Mouse (Mus musculus) effector memory CD4-positive, alpha-beta T cell, adult 5 months (primary cell): ENCODE results near the gene Zfp202. TPM values are rescaled to one million over a fixed set of nuclear protein-coding genes. Genes with fewer than 3 reads are reported as not detected.

ENCODE experiments used
- polyA plus RNA-seq: library from polyadenylated mRNA; unstranded; fragments of 100-300 nt; shearing (Covaris generic); gene quantifications from one replicate; pipeline ENCODE4 v1.2.1, GENCODE M21; 2017

Zfp202 gene
- polyA plus RNA-seq: 1.6 TPM

DNA sequence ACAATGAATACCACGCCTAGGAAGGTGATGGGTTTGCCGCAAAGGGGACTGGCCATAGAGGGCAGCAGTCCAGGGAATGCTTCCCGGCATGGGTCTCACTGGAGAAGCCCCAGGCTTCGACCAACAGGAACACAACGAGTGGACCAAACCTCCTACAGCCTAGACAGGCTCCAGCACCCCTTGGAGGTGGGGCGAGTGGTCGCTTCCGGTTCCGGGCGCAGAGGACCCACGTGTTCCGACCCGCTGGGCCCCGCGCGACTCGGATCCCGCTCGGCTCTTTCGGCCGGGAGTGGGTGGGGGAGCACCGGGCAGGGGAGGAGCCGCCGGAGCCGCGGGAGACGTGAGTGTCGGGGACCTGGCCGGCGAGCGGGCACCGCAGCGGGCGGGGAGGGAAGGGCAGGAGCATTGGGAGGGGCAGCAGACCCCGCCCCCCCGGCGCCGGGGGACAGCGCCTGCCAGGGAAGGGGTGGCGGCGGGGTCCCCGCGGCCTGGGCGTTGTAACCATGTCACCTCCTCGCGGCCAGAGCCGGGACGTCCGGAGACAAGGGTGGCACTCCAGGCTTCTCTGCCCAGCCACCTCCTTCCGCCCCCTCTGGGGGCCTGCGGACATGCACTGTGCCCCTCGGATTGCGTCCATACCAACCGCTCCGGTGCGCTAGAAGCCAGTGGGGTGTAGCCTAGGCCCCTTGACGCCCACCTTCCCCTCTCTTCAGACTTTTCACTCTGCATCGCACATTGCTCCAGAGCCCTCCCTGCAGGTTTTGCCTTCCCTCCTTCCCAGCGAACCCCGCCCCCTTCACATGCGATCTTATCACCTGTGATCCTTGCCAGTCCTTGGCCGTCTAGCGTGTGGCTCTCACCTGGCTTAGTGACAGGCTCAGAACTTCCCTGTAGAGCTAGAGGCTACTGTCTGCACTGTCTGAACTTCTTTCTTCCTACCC is at the start of gene Zfp202:
Gene Zfp202 (plus strand): TSS at position 219 of the 941 bp plus-strand sequence.

DNA sequence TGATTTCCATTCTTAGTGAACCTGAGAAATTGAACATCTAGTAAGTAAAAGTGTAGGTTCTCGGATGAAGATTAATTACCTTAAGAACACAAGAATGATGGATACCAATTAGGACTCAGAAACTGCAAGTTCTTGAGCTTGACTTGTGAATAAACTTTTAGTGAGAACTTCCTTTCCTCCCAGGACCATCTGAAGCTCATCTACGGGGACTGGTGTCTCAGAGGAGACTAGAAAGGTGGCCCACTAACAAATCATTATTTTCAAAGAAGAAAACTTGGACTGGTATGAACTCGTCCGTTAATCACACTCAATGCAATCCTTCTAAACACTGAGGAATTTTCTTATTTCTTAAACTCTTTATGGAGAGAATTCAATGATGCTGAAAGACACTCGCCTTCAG is 11.5 kb upstream of the Zfp202 start, which contains the start of gene Olfr986:
Gene Olfr986 (plus strand): TSS at position 301 of the 400 bp plus-strand sequence.

Other genes starting within 250 kb of the Zfp202 start
- gene Olfr975, start 240.3 kb upstream of the Zfp202 start, polyA plus RNA-seq: not detected
- not detected for gene Olfr976, start 231.2 kb upstream of the Zfp202 start, polyA plus RNA-seq
- not detected for gene Olfr978, start 200.2 kb upstream of the Zfp202 start, polyA plus RNA-seq
- not detected for gene Olfr979, start 188.9 kb upstream of the Zfp202 start, polyA plus RNA-seq
- gene Olfr980, start 182.7 kb upstream of the Zfp202 start, polyA plus RNA-seq: not detected
- gene Olfr981, start 170.9 kb upstream of the Zfp202 start, polyA plus RNA-seq: not detected
- gene Olfr982, start 118.5 kb upstream of the Zfp202 start, polyA plus RNA-seq: 0.09 TPM
- gene Olfr983, start 98.7 kb upstream of the Zfp202 start, polyA plus RNA-seq: not detected
- 0.09 TPM for gene Olfr984, start 78.1 kb upstream of the Zfp202 start, polyA plus RNA-seq
- gene Olfr985, start 62.1 kb upstream of the Zfp202 start, polyA plus RNA-seq: not detected
- gene Tmem225, start 44.2 kb upstream of the Zfp202 start, polyA plus RNA-seq: not detected
- not detected for gene Olfr986, start 11.4 kb upstream of the Zfp202 start, polyA plus RNA-seq
- 0.20 TPM for gene Scn3b, start 76.9 kb downstream of the Zfp202 start, polyA plus RNA-seq